Mouse (Mus musculus): Measurements from ENCODE around the gene Stard9. TPM values are rescaled to one million over a fixed set of nuclear protein-coding genes. Genes with fewer than 3 reads are reported as not detected.

Stard9 gene
- total and polyA plus RNA-seq, 3 experiments, result 0.23 to 0.81 (median 0.76) TPM

DNA sequence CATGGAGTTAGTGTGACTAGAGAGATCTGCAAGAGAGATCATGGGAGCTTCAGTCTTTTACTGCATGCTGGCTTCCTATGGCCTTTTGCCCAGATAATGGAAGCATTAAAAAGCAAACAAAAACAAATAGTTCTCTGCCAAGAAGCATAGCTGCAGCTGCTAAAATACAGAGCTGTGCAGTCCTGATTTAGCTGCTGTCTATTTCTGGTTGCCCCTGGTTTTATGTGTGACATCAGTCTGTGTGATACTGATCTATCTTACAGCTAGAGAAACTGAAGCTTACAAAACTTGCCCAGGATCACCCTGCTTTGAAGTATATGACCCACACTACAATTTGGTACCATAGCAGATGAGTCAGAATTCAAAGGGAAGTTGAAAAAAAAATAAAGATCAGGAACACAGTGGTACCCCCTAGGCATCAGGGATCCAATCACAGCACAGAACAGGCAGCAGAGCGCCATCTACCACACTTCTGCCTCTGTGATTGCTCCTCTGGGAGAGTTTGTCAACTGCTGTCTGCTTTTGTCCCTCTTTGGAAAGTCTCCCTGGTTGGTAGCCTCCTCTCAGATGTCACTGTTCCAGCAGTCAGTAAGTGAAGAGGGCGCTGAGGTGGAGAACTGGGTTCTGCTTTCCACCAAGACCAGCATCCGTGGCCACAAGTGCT lies 34.7 kb downstream of the Stard9 start:
- Histone ChIP-seq H3K79me2 (replicated peaks; ENCODE audit: control insufficient read depth, extremely low read depth, insufficient read depth, poor library complexity, severe bottlenecking) (no peaks in the 10 kb centered on the region), H3K4me2 (ENCODE audit: insufficient read depth, low read depth, poor library complexity, severe bottlenecking) (no peak overlapping the region), H3K27ac (ENCODE audit: insufficient read depth, low read depth) (no peak overlapping the region), H3K4me1 (ENCODE audit: control insufficient read depth in 1 of 2, insufficient read depth in 2 of 2) (peaks cover 2 to 23% of the 10 kb centered on the region in 2 experiments; a peak in 3 of 4 replicates), H3K9me3 (replicated peaks; ENCODE audit: low read length) (no peaks in the 10 kb centered on the region), H3K36me3 (replicated peaks in 1 of 2; ENCODE audit: control insufficient read depth in 1 of 2, insufficient read depth in 1 of 2, low read length in 1 of 2) (no peaks in the 10 kb centered on the region), H3K9ac (ENCODE audit: insufficient read depth, low read depth) (no peak overlapping the region), H3K4me3 (replicated peaks in 1 of 3; ENCODE audit: low read depth in 2 of 3, low read length in 2 of 3, poor library complexity in 1 of 3) (no peak overlapping the region), H3K27me3 (replicated peaks) (no peaks in the 10 kb centered on the region)
- DNase-seq (ENCODE audit: extremely low read depth), result no peak
- dilution Hi-C loops (cut with MboI; ENCODE audit: extremely low pct_ligation_motif_present, extremely low pct_unique_long_range_greater_than_20kb, low sequenced_read_pairs), result no loop called here
- in situ Hi-C loops (cut with MboI; ENCODE audit: low pct_ligation_motif_present, low pct_unique_long_range_greater_than_20kb, low sequenced_read_pairs), result loop anchor here (10.0 kb wide), 1 partner anchor 179 kb away; no protein-coding TSS in a partner anchor
- TF ChIP-seq USF2 (conservative IDR thresholded peaks at IDR 0.05; ENCODE audit: low read depth, low read length) (no peak), E2F4 (IDR thresholded peaks at IDR 0.05; ENCODE audit: insufficient replicate concordance, low read depth, low read length) (no peak), CTCF (conservative IDR thresholded peaks at IDR 0.05 in 1 of 2, IDR thresholded peaks at IDR 0.05 in 1 of 2; ENCODE audit: low read depth in 2 of 2, low read length in 2 of 2) (peak in 1 of 2 experiments; percentile 37; a peak in 2 of 4 replicates), NRF1 (IDR thresholded peaks at IDR 0.05; ENCODE audit: low read depth, low read length) (no peak)

DNA sequence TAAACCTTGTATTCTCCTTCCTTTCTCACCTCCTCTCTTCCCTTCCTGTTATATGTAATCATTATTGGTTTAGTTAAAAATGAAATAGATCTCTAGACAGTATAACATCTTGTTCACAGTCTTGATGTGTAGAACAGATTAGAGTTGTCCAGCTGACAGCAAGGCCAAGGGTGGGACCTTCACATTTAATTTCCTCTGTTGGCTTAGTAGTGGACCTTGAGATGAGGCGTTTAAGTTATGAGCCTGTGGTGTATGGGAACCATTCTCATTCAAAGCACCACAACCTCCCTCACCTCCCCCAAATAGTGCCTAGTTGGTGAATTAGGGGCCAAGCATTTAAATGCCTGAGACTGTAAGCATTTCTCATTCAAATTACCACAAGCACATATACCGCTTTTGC lies 38.5 kb downstream of the Stard9 start:
- Histone ChIP-seq H3K36me3 (replicated peaks in 1 of 2; ENCODE audit: control insufficient read depth in 1 of 2, insufficient read depth in 1 of 2, low read length in 1 of 2) (no peaks in the 10 kb centered on the region), H3K9ac (ENCODE audit: insufficient read depth, low read depth) (no peak overlapping the region), H3K4me3 (replicated peaks in 1 of 3; ENCODE audit: low read depth in 2 of 3, low read length in 2 of 3, poor library complexity in 1 of 3) (no peak overlapping the region), H3K4me2 (ENCODE audit: insufficient read depth, low read depth, poor library complexity, severe bottlenecking) (no peak overlapping the region), H3K4me1 (ENCODE audit: control insufficient read depth in 1 of 2, insufficient read depth in 2 of 2) (peaks cover 2 to 18% of the 10 kb centered on the region in 2 experiments; a peak in 3 of 4 replicates), H3K79me2 (replicated peaks; ENCODE audit: control insufficient read depth, extremely low read depth, insufficient read depth, poor library complexity, severe bottlenecking) (no peaks in the 10 kb centered on the region), H3K27ac (ENCODE audit: insufficient read depth, low read depth) (no peak overlapping the region), H3K27me3 (replicated peaks) (no peaks in the 10 kb centered on the region), H3K9me3 (replicated peaks; ENCODE audit: low read length) (no peaks in the 10 kb centered on the region)
- dilution Hi-C loops (cut with MboI; ENCODE audit: extremely low pct_ligation_motif_present, extremely low pct_unique_long_range_greater_than_20kb, low sequenced_read_pairs), result no loop called here
- in situ Hi-C loops (cut with MboI; ENCODE audit: low pct_ligation_motif_present, low pct_unique_long_range_greater_than_20kb, low sequenced_read_pairs), result loop anchor here (10.0 kb wide), 1 partner anchor 183 kb away; no protein-coding TSS in a partner anchor
- no peak for DNase-seq (ENCODE audit: extremely low read depth)
- TF ChIP-seq MYC (IDR thresholded peaks at IDR 0.05; ENCODE audit: low read depth, low read length) (no peak), ZC3H11A (IDR thresholded peaks at IDR 0.05; ENCODE audit: low read depth, low read length) (no peak), ELF1 (IDR thresholded peaks at IDR 0.05; ENCODE audit: low read depth, low read length) (no peak), TCF12 (IDR thresholded peaks at IDR 0.05; ENCODE audit: low read depth, low read length) (no peak), RAD21 (IDR thresholded peaks at IDR 0.05; ENCODE audit: low read depth, low read length) (no peak), UBTF (IDR thresholded peaks at IDR 0.05; ENCODE audit: low read depth, low read length) (no peak), MAZ (IDR thresholded peaks at IDR 0.05; ENCODE audit: low read depth, low read length) (no peak), USF1 (IDR thresholded peaks at IDR 0.05; ENCODE audit: low read depth, low read length) (no peak), JUN (IDR thresholded peaks at IDR 0.05; ENCODE audit: insufficient read depth, low read depth, low read length) (no peak), SMC3 (IDR thresholded peaks at IDR 0.05; ENCODE audit: low read depth, low read length) (no peak), CHD1 (IDR thresholded peaks at IDR 0.05; ENCODE audit: low read depth, low read length) (no peak), GABPA (IDR thresholded peaks at IDR 0.05; ENCODE audit: insufficient replicate concordance, low read depth, low read length) (no peak), MAX (IDR thresholded peaks at IDR 0.05; ENCODE audit: low read length) (no peak), USF2 (conservative IDR thresholded peaks at IDR 0.05; ENCODE audit: low read depth, low read length) (no peak), JUND (conservative IDR thresholded peaks at IDR 0.05; ENCODE audit: low read depth, low read length) (no peak), POLR2A (IDR thresholded peaks at IDR 0.05; ENCODE audit: low read depth, low read length) (no peak), IRF4 (IDR thresholded peaks at IDR 0.05; ENCODE audit: low read depth, low read length) (no peak), ZKSCAN1 (IDR thresholded peaks at IDR 0.05; ENCODE audit: borderline replicate concordance, low read depth, low read length) (no peak), MXI1 (IDR thresholded peaks at IDR 0.05; ENCODE audit: low read depth, low read length) (no peak), CHD2 (IDR thresholded peaks at IDR 0.05; ENCODE audit: low read length) (no peak)
